Mouse (Mus musculus) frontal cortex, adult 2 months (tissue): ENCODE data around the gene Xylt2. TPM values are rescaled to one million over a fixed set of nuclear protein-coding genes. Genes with fewer than 3 reads are reported as not detected.
"Not testable (repeated sequence)": the region's sequence is repeated elsewhere in the genome, so short reads cannot be mapped to it uniquely, and the experiment has no call there.

ENCODE experiments used
- DNase-seq, 2 experiments: peaks; one replicate each; pipeline ENCODE4 v3.0.0; 2022; ENCODE audit warnings: low spot score in 1 of 2; ENCODE audit errors: extremely low spot score in 1 of 2
- polyA plus RNA-seq: library from polyadenylated mRNA; depleted of rRNA; stranded (reverse); fragments of >200 nt; gene quantifications from 2 replicates; pipeline ENCODE4 v1.2.3, GENCODE M21; 2012

Gene Xylt2
- polyA plus RNA-seq, 1 experiment: 26.6 TPM

DNA sequence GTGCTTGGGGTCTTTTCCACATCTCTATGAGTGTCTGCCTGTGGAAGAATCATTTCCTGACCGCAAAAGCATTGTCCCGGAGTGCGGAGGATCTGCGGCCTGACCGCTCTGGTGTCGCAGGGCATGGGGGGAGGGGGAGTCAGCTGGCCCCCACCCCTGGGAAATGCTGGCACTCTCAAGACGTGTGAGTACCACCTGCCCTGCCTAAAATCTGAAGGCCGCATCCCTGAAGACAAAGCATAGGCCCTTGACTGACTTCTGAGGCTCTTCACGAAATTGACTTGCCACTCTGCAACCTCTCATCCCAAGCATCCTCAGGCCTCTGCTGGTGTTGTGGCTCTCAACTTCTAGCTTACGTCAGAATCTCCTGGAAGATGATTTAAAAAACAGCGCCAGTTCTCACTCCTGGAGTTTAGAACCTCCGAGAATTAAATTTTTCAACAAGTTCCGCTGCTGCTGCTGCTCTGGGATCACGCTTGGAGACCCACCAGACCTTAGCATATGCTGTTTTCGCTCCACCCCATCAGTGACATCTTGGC, 361 bp upstream of the Xylt2 start:
- no peak for DNase-seq

DNA sequence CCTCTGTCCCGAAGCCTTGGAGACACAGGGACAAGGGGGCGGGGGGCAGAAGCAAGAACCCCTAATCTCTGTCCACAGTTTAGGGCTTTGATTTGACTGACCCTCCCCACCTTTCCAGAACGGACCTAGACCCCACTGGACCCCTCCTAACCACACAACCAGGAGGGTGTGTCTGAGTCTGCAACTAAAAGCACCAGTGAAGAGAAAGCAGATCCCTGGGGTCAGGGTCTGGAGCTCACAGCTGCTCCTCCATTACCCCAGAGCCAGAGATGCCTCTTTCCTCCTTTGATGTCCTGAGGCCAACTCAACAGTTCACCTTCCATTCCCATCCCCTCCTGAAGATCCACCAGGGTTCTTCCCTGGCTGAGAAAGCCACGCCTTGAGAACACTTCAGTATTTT, 1.0 kb downstream of the Xylt2 start:
- no peak for DNase-seq

DNA sequence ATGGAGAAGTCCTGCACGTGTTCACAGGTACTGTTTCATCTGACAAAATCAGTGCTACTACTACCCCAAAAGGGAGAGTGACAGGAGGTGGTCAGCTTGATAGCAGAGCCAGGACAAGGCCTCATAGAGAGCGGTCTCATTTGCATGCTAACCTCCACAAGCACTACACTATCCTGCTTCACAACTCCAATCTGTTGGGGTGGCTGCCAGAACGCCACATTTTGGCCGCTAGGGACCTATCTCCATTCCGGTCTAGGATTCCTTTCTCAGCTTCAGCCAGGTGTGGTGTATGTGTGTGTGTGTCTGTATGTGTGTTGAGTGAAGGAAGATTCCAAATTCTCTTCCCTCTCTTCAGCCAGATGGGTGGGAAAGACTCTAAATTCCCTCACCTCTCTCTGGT, 1.9 kb downstream of the Xylt2 start:
- DNase-seq: no peak

DNA sequence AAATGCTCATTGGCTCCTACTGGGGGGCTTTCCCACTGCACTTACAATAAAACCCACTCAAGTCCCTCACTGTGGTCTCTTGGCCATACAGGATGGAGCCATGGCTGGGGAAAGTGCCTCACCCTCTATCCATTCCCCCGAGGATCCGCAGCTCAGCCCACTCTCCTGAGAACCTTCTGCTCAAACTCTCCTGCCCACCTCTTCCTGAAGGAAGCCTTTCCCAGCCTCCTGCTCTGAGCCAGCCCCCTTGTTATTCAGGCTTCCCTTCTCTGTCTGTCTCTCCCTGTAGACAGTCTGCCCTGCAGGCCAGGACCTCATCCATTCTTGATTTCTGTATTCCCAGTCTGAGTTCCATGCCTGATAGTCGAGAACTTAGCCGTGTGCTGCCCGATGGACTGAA, 2.3 kb downstream of the Xylt2 start:
- DNase-seq: peak in 1 of 2 experiments; percentile 48

DNA sequence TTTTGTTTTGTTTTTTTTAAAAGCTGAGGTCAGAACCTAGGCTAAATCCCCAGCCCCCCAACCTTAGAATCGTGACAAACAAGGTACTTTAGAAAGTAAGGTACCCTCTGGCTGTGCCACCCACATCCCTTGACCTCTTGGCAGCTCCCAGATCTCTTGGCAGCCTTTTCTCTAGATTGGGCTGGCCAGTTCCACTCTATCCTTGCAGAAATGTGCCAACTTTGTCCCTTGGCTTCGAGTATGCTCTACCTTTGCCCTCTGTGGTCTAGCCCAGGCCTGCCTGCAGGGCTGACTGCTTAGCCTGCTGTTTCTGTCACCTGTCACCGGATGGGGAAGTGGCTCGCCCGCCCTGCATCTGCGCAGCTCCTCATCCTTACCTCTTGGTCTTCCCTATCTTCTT, 12.0 kb downstream of the Xylt2 start:
- DNase-seq: no peak

DNA sequence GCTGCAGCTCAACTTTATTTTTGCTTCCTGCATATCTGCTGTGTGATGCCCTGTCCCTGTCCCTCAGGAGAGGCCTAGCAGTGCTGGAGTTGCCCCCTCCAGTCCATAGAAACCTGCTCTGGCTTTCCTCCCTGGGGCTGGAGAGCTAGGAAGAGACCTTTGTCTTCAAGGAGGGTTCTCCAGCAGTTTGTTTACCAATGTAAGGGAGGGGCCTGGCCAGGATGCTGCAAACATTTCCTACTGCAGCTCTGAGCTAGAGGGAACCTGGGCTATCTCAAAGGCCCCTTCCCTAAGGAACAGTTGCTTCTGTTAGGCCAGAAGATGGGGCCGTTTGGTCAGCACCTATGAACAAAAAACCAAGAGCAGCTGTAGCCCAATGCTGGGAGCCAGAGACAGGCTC, 16.0 kb downstream of the Xylt2 start:
- DNase-seq: no peak

DNA sequence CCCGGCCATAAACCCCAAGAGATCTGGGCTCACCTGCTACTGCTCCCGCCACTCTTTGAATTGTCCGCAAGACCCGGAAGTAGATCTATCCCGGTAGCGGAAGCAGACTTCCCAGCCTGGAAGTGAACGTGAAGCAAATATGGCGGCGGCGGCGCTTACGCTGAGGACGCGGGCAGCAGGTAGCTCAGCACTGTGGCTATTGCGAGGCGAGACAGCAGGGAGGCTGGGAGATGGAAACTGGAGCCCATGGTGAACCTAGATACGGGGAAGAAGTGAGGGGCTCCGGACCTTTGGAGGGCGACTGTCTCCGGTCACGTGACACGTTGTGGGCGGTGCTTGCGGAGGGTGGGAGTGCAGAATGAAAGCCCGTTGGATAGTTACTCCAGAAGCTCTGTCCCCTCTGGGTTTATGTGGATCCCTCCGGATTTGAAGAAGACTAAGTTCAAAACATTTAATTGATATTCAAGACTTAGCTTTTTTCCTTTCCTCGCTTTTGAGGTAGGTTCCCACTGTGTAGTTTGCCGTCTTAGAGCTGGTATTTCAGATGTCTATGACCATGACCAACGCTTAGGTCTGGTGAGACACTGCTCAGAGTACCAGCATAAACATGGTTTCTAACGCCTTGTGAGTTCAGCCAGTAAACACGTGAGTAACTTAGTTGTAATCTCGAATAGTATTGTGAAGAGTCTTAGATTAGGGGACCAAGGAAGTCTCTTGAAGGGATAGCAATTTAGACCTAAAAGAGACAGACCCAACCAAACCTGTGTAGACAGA, 23.5 kb downstream of the Xylt2 start, which contains the start of the genes Mrpl27 and Eme1:
Mrpl27 (plus strand) TSS at position 105 of the 774 bp plus-strand sequence.
Eme1 (minus strand) TSS at position 302 of the 774 bp plus-strand sequence.
- peak; percentile 68 to 87 for DNase-seq

DNA sequence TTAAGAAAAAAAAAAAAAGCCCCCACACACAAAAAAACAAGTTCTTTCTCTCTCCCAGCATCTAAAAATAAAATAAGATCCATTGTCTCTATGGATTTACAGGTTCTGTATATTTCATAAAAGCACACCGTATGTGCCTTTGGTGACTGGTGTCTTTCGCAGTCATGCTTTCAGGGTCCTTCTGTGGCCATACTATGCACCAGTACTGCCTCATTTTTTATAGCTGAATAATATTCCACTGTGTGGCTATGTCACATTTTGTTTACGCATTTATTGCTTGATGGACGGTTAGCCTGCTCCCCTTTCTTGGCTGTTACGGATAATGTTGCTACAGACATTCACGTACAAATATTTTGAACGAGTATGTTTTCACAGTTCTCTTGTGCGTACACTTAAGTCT, 24.3 kb downstream of the Xylt2 start:
- DNase-seq: no peak

DNA sequence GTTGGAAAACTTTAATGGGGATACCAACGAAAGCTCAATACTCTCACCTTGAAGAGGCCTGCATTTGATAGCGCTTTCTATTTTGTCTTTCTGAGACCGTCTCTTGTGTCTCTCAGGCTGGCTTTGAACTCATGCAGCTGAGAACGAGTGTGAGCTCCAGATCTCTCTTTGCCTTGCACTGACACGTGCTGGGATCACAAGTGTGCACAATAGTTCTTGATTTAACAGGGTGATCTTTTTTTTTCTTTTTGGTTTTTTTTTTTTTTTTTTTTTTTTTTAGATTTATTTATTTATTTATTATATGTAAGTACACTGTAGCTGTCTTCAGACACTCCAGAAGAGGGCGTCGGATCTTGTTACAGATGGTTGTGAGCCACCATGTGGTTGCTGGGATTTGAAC, 26.1 kb downstream of the Xylt2 start:
- not testable (repeated sequence) for DNase-seq

DNA sequence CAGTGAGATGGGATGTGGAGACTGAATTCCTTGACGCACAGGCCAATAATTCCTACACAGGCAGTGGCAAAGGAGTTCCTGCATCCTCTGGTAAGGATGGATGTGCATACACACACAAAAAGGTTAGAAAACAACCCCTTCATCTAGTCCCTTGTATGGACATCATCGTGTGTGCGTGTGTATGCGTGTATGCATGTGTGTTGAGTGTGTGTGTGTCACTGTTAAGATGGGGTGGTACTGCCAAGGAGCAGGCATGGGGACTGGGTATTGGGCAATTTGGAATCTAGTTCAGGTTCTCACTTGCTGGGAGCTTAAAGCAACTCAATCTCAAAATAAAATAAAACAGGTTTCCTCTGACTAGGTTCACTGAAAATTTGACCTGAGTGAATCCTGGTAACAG, 30.9 kb downstream of the Xylt2 start:
- DNase-seq: no peak

DNA sequence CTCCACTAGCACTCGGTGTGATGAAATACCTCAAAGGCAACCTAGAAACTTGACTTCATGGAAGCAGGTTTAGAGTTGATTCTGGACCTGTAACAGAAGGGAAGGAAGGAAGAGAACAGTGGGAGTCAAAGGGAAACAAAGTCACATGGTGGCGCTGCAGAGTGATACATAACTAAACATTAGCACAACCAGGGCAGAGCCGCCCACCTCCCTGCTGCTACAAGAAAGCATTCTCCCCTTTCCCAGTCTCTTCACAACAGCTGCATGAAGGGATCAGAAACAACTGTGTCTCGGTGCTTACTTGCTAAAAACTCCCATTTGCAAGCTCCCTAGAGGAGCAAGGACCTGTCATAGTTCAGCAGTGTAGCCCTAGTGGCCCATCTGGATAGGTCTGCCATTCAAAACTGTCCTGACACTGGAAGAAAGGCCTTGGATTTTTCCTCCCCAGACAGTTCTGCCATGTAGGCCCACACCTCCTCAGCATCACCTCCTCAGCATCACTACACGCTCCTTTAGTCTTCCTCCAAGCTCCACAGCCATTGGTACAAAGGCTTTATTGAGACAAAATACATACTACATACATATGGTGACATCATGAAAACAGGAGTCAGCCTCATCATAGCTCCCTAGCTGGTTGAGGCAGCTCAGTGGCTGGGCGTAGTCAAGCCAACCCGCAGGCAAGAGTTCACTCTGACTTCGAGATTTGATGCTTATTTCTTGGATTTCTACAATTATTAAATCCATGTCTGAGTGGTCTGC, 32.7 kb downstream of the Xylt2 start:
- DNase-seq: peak; percentile 45 to 56

DNA sequence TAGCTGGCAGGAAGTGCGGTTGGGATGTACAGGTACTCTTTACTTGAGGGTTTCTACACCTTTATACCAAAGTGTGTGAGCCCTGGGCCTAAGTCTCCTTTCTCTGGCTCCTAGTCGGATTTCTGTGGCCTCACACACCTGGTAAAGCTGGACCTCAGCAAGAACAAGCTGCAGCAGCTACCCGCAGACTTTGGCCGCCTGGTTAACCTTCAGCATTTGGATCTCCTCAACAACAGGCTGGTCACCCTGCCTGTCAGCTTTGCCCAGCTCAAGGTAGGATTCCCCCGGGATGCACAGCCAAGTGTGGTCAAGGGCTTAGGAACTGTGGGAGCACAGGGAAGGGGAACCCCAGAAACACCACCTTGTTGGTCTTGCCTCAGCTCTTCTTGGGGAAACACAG, 42.9 kb downstream of the Xylt2 start:
- DNase-seq: no peak

DNA sequence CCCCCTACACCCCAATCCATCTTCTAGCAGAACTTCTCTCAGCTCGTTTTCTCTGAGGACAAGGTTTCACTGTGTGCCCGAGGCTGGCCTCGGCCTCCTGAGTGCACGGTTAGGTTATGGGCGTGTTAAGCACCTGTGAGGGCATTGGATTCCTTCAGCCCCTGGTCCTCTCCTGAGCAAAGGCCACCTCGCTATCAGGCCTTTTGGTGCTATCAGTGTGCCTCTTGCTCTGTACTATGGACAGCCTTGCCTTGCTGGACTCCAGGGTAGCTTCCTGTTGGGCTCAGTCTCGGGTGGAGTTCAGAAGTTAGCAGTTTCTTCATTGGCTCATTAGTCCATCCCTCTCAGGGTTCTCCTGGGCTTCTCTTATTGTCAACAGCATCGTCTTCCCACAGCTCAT, 44.3 kb downstream of the Xylt2 start:
- no peak for DNase-seq

DNA sequence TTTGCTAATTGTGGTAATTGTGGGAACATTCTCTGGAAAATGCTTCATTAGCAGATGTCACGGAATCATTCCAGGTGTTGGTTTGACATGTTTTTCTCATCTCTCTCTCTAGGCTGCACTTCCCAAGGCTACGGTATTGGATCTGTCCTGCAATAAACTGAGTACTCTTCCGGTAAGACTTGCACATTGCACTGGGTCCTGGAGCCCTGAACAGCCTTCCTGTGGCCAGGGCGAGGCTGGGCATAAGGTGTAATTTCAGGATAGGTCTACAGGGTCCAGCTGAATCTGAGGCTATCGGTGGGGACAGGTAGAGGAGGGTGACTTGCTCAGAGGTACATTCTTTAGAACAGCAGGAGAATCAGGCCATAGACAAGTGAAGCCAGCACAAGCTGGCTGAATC, 45.3 kb downstream of the Xylt2 start:
- no peak for DNase-seq

DNA sequence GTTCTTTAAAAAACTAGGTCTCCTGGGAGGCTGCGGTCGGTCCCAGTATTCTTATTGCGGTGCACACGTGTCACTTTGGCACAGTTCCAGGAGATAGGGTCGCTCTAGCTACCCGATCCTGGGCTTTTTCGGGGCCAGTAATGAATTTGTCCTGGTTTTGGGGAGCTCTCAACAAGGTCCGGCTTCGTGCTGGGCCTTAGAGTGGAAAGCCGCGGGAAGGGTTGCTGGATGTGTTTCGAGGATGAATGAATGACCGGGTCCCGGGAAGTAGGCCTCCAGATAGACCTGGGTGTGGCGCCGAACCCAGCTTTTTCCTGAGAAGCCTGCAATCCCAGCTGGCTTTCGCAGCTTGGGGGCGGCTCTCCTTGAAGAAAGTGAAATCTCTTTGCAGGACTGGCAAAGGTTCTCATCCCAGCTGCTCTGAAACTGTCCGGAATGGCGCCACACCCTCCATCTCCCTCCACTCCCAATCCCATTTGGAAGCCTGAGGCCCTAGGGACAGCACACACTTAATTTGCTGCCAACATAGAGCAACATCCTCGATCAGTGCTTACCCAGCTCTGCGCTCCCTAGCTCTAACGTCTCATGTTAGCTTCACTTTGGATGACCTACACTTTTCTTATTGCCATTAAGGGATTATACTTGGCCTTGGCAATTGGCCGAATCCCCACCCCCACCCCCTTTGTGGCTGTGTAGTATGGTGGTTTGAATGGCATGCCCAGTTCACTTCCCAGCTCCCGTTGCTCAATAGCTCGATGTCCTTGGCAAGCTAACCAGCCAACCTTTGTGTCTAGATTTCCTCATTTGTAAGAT, 46.9 kb downstream of the Xylt2 start:
- peak in 1 of 2 experiments; percentile 15 for DNase-seq

DNA sequence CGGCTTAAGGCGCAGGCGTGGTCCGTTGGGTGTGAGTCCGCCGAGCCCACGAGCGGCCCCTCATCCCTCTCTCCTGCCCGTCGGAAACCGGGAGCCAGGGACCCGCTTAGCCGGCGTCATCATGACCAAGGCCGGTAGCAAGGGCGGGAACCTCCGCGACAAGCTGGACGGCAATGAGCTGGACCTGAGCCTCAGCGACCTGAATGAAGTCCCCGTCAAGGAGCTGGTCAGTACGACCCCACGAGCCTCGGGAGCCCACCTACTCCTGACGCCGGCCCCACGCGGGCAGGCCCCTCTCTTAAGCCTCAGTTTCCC, 47.5 kb downstream of the Xylt2 start:
- no peak for DNase-seq

DNA sequence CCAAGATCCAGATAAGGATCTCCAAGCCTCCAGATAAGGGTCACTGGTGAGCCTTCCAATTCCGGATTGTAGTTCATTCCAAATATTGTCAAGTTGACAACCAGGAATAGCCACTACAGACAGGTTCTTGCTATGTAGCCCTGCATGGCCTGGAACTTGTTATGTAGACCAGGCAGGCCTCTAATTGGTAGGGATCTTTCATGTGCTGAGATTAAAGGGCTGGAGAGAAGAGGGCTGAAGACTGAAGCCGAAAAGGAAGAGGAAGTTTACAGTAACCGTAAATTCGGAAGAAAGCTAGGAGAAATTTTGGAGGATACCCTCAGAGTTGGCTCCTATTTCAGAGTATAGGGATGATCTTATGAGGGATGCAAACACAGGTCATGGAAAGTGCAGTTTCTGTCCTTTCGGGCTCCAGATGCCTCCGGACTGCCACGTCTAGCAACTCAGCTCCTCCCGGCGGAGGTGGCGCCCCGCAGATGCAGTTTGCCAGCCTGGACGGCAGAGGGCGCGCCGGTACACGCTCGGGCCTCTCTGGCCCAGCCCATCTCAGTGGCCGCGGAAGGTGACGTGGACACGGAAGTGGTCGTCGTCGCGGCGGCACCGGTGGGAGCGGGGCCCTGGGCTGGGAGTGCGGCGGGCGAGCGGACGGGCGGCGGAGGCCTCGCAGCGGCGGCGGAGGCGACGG, 48.0 kb downstream of the Xylt2 start, which contains the start of gene Lrrc59:
Lrrc59 (plus strand) TSS at position 569 of the 685 bp plus-strand sequence.
- DNase-seq: peak; percentile 82 to 97

DNA sequence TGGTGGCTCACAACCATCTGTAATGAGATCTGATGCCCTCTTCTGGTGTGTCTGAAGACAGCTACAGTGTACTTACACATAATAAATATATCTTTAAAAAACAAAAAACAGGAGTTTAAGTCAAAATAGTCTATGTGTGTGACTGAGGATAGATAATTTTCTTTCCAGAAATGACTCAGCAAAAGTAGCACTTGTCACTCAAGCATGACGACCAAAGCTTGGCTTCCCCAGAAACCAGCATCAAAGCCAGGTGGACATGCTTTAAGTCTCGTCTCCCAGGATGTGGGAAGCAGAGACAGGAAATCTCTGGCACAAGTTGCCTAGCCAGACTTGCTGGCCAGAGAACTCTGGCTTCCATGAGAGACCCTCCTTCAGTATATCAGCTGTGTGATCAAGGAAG, 55.2 kb downstream of the Xylt2 start:
- no peak for DNase-seq

DNA sequence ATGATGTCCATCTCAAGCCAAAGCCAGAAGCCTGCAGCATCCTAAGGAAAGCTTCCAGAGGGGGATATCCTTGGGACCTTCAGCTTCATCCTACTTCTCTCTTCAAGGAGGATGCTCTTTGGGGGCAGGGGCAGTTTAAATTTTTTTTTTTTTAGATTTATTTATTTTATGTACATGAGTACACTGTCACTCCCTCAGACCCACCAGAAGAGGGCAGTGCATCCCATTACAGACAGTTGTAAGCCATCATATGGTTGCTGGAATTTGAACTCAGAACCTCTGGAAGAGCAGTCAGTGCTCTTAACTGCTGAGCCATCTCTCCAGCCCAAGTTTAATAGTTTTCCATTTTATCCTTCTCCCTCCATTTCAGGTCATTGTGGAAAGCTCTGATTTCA, 55.9 kb downstream of the Xylt2 start:
- DNase-seq: no peak

DNA sequence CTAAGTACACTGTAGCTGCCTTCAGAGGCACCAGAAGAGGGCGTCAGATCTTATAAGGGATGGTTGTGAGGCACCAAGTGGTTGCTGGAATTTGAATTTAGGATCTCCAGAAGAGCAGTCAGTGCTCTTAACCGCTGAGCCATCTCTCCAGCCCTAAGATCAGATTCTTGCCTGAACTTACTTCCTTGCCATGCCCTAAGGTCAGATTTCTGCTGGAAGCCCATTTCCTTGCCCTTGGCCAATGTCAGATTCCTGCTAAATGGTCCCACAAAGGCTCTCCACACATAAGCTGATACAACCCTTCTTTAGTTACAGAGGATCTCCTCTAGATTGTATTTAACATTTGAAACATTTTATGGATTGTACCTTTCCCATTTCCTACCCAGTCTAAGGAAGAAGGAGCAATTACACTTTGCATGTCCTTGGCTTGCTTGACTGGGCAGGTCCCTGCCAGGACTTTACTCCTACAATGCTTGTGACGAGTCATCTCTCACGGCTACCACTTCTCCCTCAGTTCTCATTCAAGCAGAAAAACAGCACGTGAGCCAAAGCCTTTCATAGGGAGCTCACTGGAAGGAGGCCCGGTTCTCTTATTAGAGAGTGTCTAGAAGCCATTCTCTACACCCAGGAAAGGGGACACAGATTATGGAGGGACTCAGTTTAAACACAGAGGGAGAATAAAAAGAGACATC, 56.4 kb downstream of the Xylt2 start:
- DNase-seq: no peak
